ENCODE assay signal across 9 mouse cellular contexts in genomic region chr17:23706212-23706611, GRCm38 (mm10). TPM values are rescaled to one million over a fixed set of nuclear protein-coding genes. Genes with fewer than 3 reads are reported as not detected.
DNase-seq lines count a peak whose midpoint lies in the region; ATAC-seq and TF ChIP-seq lines count a peak whose summit lies in the region.
"Had no signal": no experiment of that assay in that cellular context is flagged by ENCODE, and none has a peak within 500 bp of the region (broad histone marks: within the 10 kb centered on the region; RNA-seq: fewer than 3 reads in every experiment).

No protein-coding gene starts in this region.

- H3K27ac ChIP-seq in embryonic facial prominence, embryonic 10.5 days (replicated peaks), result no peak overlapping the region
- H3K27ac ChIP-seq in kidney, embryonic 16.5 days (ENCODE audit: low read length), result no peak overlapping the region
- H3K27ac ChIP-seq in liver, embryonic 13.5 days, result no peak overlapping the region
- H3K27ac ChIP-seq in neural tube, embryonic 14.5 days (ENCODE audit: low read depth, low read length), result no peak overlapping the region
- H3K27ac ChIP-seq in thymus, adult 2 months (ENCODE audit: control insufficient read depth, insufficient read depth, low read length), result no peak overlapping the region

- H3K36me3 ChIP-seq in embryonic facial prominence, embryonic 10.5 days (replicated peaks), result no peaks in the 10 kb centered on the region
- no peaks in the 10 kb centered on the region for H3K36me3 ChIP-seq in kidney, embryonic 16.5 days (ENCODE audit: insufficient read depth, low read length)
- no peaks in the 10 kb centered on the region for H3K36me3 ChIP-seq in liver, embryonic 13.5 days
- no peaks in the 10 kb centered on the region for H3K36me3 ChIP-seq in neural tube, embryonic 14.5 days (ENCODE audit: control insufficient read depth, insufficient read depth, low read length)
- H3K36me3 ChIP-seq in thymus, adult 2 months (ENCODE audit: control insufficient read depth, insufficient read depth, low read length), result no peaks in the 10 kb centered on the region

- DNase-seq in CD4-positive, CD25-positive, alpha-beta regulatory T cell, adult 2 months (ENCODE audit: low read depth, low spot score), result peak; percentile 86
- DNase-seq in adrenal gland, postnatal 14 days, result peak; percentile 89
- DNase-seq in embryonic facial prominence, embryonic 10.5 days (ENCODE audit: low spot score), result peak; percentile 86
- peak; percentile 41 for DNase-seq in liver, embryonic 13.5 days
- DNase-seq in thymus, adult 2 months, result peak; percentile 66

- peak; percentile 79; the same call in 1 of the 2 replicates for TF ChIP-seq CTCF in thymus, adult 2 months (IDR thresholded peaks at IDR 0.05; ENCODE audit: borderline replicate concordance, control insufficient read depth, extremely low read depth, insufficient read depth, low read length, poor library complexity)

- 0% methylated on average over 3 of the region's 3 CpGs for WGBS in embryonic facial prominence, embryonic 10.5 days
- 3% methylated on average over 3 of the region's 3 CpGs for WGBS in kidney, embryonic 16.5 days
- 0% methylated on average over 3 of the region's 3 CpGs for WGBS in liver, embryonic 13.5 days (ENCODE audit: insufficient replicate concordance)
- 0% methylated on average over 3 of the region's 3 CpGs for WGBS in neural tube, embryonic 14.5 days
- WGBS in thymus, adult 2 months, result 3% methylated on average over 3 of the region's 3 CpGs

- TF ChIP-seq POLR2A in thymus, adult 2 months (IDR thresholded peaks at IDR 0.05; ENCODE audit: control insufficient read depth, extremely low read depth, insufficient read depth, low read length, poor library complexity), result no peak

- H3K4me1 ChIP-seq in embryonic facial prominence, embryonic 10.5 days, result peaks cover 14% of the 10 kb centered on the region
- H3K4me1 ChIP-seq in kidney, embryonic 16.5 days (ENCODE audit: insufficient read depth, low read length), result no peaks in the 10 kb centered on the region
- H3K4me1 ChIP-seq in liver, embryonic 13.5 days (replicated peaks), result no peaks in the 10 kb centered on the region
- no peaks in the 10 kb centered on the region for H3K4me1 ChIP-seq in neural tube, embryonic 14.5 days (ENCODE audit: control insufficient read depth, insufficient read depth, low read length)
- H3K4me1 ChIP-seq in thymus, adult 2 months (replicated peaks; ENCODE audit: control insufficient read depth, insufficient read depth, low read length), result no peaks in the 10 kb centered on the region

- H3K4me2 ChIP-seq in kidney, embryonic 16.5 days (replicated peaks; ENCODE audit: low read depth, low read length), result no peak overlapping the region
- H3K4me2 ChIP-seq in liver, embryonic 13.5 days, result no peak overlapping the region
- no peak overlapping the region for H3K4me2 ChIP-seq in neural tube, embryonic 14.5 days (ENCODE audit: low read depth, low read length)

- H3K9me3 ChIP-seq in embryonic facial prominence, embryonic 10.5 days, result no peaks in the 10 kb centered on the region
- H3K9me3 ChIP-seq in kidney, embryonic 16.5 days (ENCODE audit: low read length), result no peaks in the 10 kb centered on the region
- no peaks in the 10 kb centered on the region for H3K9me3 ChIP-seq in liver, embryonic 13.5 days (replicated peaks)
- no peaks in the 10 kb centered on the region for H3K9me3 ChIP-seq in neural tube, embryonic 14.5 days (ENCODE audit: control insufficient read depth, low read length)

- H3K27me3 ChIP-seq in embryonic facial prominence, embryonic 10.5 days (replicated peaks; ENCODE audit: low read depth, poor library complexity, severe bottlenecking), result peaks cover 23% of the 10 kb centered on the region
- peaks cover under 1% of the 10 kb centered on the region; the same call in 1 of the 2 replicates for H3K27me3 ChIP-seq in kidney, embryonic 16.5 days (ENCODE audit: insufficient read depth, low read length)
- peaks cover 48% of the 10 kb centered on the region for H3K27me3 ChIP-seq in liver, embryonic 13.5 days
- no peaks in the 10 kb centered on the region for H3K27me3 ChIP-seq in neural tube, embryonic 14.5 days (ENCODE audit: control insufficient read depth, insufficient read depth, low read length)
- H3K27me3 ChIP-seq in thymus, adult 2 months (ENCODE audit: control insufficient read depth, insufficient read depth, low read length), result no peaks in the 10 kb centered on the region

- no peak overlapping the region for H3K9ac ChIP-seq in kidney, embryonic 16.5 days (replicated peaks; ENCODE audit: low read length)
- H3K9ac ChIP-seq in liver, embryonic 13.5 days, result no peak overlapping the region
- H3K9ac ChIP-seq in neural tube, embryonic 14.5 days (replicated peaks; ENCODE audit: low read depth, low read length), result no peak overlapping the region

- ATAC-seq in granulocyte monocyte progenitor cell, adult 5-6 weeks (replicated peaks; ENCODE audit: poor library complexity, severe bottlenecking), result peak; percentile 79
- ATAC-seq in kidney, embryonic 16.5 days (ENCODE audit: low FRiP score, low TSS enrichment), result peak; percentile 25
- no peak for ATAC-seq in liver, embryonic 13.5 days (ENCODE audit: low read depth)
- peak; percentile 72; the same call in 1 of the 2 replicates for ATAC-seq in neural tube, embryonic 14.5 days (ENCODE audit: low read depth)

- no peak overlapping the region for H3K4me3 ChIP-seq in embryonic facial prominence, embryonic 10.5 days
- no peak overlapping the region for H3K4me3 ChIP-seq in kidney, embryonic 16.5 days (ENCODE audit: low read length)
- H3K4me3 ChIP-seq in liver, embryonic 13.5 days (replicated peaks), result no peak overlapping the region
- no peak overlapping the region for H3K4me3 ChIP-seq in neural tube, embryonic 14.5 days (ENCODE audit: low read depth, low read length)
- H3K4me3 ChIP-seq in thymus, adult 2 months (ENCODE audit: control insufficient read depth, insufficient read depth, low read length), result no peak overlapping the region

RNA-seq across cellular contexts. Expression of gene 1520401A03Rik, which starts 16.4 kb away (rescaled TPM):
- 1.9 and 3.8 TPM in 2 replicates for total RNA-seq in adrenal gland, postnatal 14 days (2021)
- polyA plus RNA-seq in embryonic facial prominence, embryonic 10.5 days (2016; fragmentation: Nextera tagmentation; extraction: Ambion mirVana), result 0.05 TPM in 1 of 2 replicates, not detected in the other
- total RNA-seq in granulocyte monocyte progenitor cell, adult 5-6 weeks (2014; fragmentation: Nextera tagmentation), result not detected in 2 replicates
- not detected in 2 replicates for total RNA-seq in granulocyte monocyte progenitor cell, adult 5-6 weeks (2017)
- polyA plus RNA-seq in kidney, embryonic 16.5 days (2015; fragmentation: Nextera tagmentation; extraction: Ambion mirVana), result 0.15 and 0.61 TPM in 2 replicates
- 0.05 TPM in 1 of 2 replicates, not detected in the other for polyA plus RNA-seq in liver, embryonic 13.5 days (2015; fragmentation: Nextera tagmentation; extraction: Ambion mirVana)
- 0.21 and 0.52 TPM in 2 replicates for polyA plus RNA-seq in neural tube, embryonic 14.5 days (2014; fragmentation: Nextera tagmentation; extraction: Ambion mirVana)
- polyA plus RNA-seq in thymus, adult 2 months (2012; rRNA removed), result 0.19 and 0.27 TPM in 2 replicates
- polyA plus RNA-seq: heart, embryonic 14.5 days had no signal

RNA-seq across cellular contexts. Expression of gene Pkmyt1, which starts 19.9 kb away (rescaled TPM):
- total RNA-seq in adrenal gland, postnatal 14 days (2021), result 9.7 and 11.3 TPM in 2 replicates
- 61.6 and 62.0 TPM in 2 replicates for polyA plus RNA-seq in embryonic facial prominence, embryonic 10.5 days (2016; fragmentation: Nextera tagmentation; extraction: Ambion mirVana)
- total RNA-seq in granulocyte monocyte progenitor cell, adult 5-6 weeks (2014; fragmentation: Nextera tagmentation), result 63.7 and 86.7 TPM in 2 replicates
- 22.0 and 24.3 TPM in 2 replicates for total RNA-seq in granulocyte monocyte progenitor cell, adult 5-6 weeks (2017)
- polyA plus RNA-seq in kidney, embryonic 16.5 days (2015; fragmentation: Nextera tagmentation; extraction: Ambion mirVana), result 53.0 and 56.2 TPM in 2 replicates
- polyA plus RNA-seq in liver, embryonic 13.5 days (2015; fragmentation: Nextera tagmentation; extraction: Ambion mirVana), result 26.6 and 27.8 TPM in 2 replicates
- polyA plus RNA-seq in neural tube, embryonic 14.5 days (2014; fragmentation: Nextera tagmentation; extraction: Ambion mirVana), result 13.0 and 14.3 TPM in 2 replicates
- polyA plus RNA-seq in thymus, adult 2 months (2012; rRNA removed), result 145 and 182 TPM in 2 replicates

RNA-seq across cellular contexts. Expression of gene Cldn9, which starts 22.4 kb away (rescaled TPM):
- total RNA-seq in adrenal gland, postnatal 14 days (2021), result not detected in 2 replicates
- polyA plus RNA-seq in embryonic facial prominence, embryonic 10.5 days (2016; fragmentation: Nextera tagmentation; extraction: Ambion mirVana), result 10.5 and 13.5 TPM in 2 replicates
- not detected in 2 replicates for total RNA-seq in granulocyte monocyte progenitor cell, adult 5-6 weeks (2014; fragmentation: Nextera tagmentation)
- total RNA-seq in granulocyte monocyte progenitor cell, adult 5-6 weeks (2017), result not detected in 2 replicates
- polyA plus RNA-seq in kidney, embryonic 16.5 days (2015; fragmentation: Nextera tagmentation; extraction: Ambion mirVana), result 60.0 and 63.5 TPM in 2 replicates
- polyA plus RNA-seq in liver, embryonic 13.5 days (2015; fragmentation: Nextera tagmentation; extraction: Ambion mirVana), result not detected in 2 replicates
- 0.70 and 1.4 TPM in 2 replicates for polyA plus RNA-seq in neural tube, embryonic 14.5 days (2014; fragmentation: Nextera tagmentation; extraction: Ambion mirVana)
- 1.1 and 1.9 TPM in 2 replicates for polyA plus RNA-seq in thymus, adult 2 months (2012; rRNA removed)

RNA-seq across cellular contexts. Expression of gene Cldn6, which starts 27.2 kb away (rescaled TPM):
- total RNA-seq in adrenal gland, postnatal 14 days (2021), result 0.30 TPM in 1 of 2 replicates, not detected in the other
- 77.2 and 81.3 TPM in 2 replicates for polyA plus RNA-seq in embryonic facial prominence, embryonic 10.5 days (2016; fragmentation: Nextera tagmentation; extraction: Ambion mirVana)
- total RNA-seq in granulocyte monocyte progenitor cell, adult 5-6 weeks (2014; fragmentation: Nextera tagmentation), result 0.67 TPM in 1 of 2 replicates, not detected in the other
- not detected in 2 replicates for total RNA-seq in granulocyte monocyte progenitor cell, adult 5-6 weeks (2017)
- 242 and 253 TPM in 2 replicates for polyA plus RNA-seq in kidney, embryonic 16.5 days (2015; fragmentation: Nextera tagmentation; extraction: Ambion mirVana)
- 0.68 and 1.3 TPM in 2 replicates for polyA plus RNA-seq in liver, embryonic 13.5 days (2015; fragmentation: Nextera tagmentation; extraction: Ambion mirVana)
- polyA plus RNA-seq in neural tube, embryonic 14.5 days (2014; fragmentation: Nextera tagmentation; extraction: Ambion mirVana), result not detected in 2 replicates
- 0.47 and 0.51 TPM in 2 replicates for polyA plus RNA-seq in thymus, adult 2 months (2012; rRNA removed)

RNA-seq across cellular contexts. Expression of gene Tnfrsf12a, which starts 28.9 kb away (rescaled TPM):
- 85.2 and 119 TPM in 2 replicates for total RNA-seq in adrenal gland, postnatal 14 days (2021)
- polyA plus RNA-seq in embryonic facial prominence, embryonic 10.5 days (2016; fragmentation: Nextera tagmentation; extraction: Ambion mirVana), result 4.6 and 6.4 TPM in 2 replicates
- 5.1 and 7.8 TPM in 2 replicates for total RNA-seq in granulocyte monocyte progenitor cell, adult 5-6 weeks (2014; fragmentation: Nextera tagmentation)
- 4.7 and 7.7 TPM in 2 replicates for total RNA-seq in granulocyte monocyte progenitor cell, adult 5-6 weeks (2017)
- 28.9 and 31.2 TPM in 2 replicates for polyA plus RNA-seq in kidney, embryonic 16.5 days (2015; fragmentation: Nextera tagmentation; extraction: Ambion mirVana)
- polyA plus RNA-seq in liver, embryonic 13.5 days (2015; fragmentation: Nextera tagmentation; extraction: Ambion mirVana), result 6.2 and 6.7 TPM in 2 replicates
- 2.6 and 3.8 TPM in 2 replicates for polyA plus RNA-seq in neural tube, embryonic 14.5 days (2014; fragmentation: Nextera tagmentation; extraction: Ambion mirVana)
- 10.2 and 11.4 TPM in 2 replicates for polyA plus RNA-seq in thymus, adult 2 months (2012; rRNA removed)
